Mouse (Mus musculus) bone marrow macrophage, adult 2 months (primary cell): ENCODE measurements around the gene Csgalnact2.

Experiments used
- CTCF ChIP-seq: IDR thresholded peaks from 2 replicates; pipeline ENCODE4 v1.5.1; 2012; ENCODE audit warnings: low read depth, mild to moderate bottlenecking, low read length, moderate library complexity
- POLR2A ChIP-seq: IDR thresholded peaks from 2 replicates; pipeline ENCODE4 v1.6.1; 2012; ENCODE audit warnings: mild to moderate bottlenecking, low read depth, low read length, borderline replicate concordance

DNA sequence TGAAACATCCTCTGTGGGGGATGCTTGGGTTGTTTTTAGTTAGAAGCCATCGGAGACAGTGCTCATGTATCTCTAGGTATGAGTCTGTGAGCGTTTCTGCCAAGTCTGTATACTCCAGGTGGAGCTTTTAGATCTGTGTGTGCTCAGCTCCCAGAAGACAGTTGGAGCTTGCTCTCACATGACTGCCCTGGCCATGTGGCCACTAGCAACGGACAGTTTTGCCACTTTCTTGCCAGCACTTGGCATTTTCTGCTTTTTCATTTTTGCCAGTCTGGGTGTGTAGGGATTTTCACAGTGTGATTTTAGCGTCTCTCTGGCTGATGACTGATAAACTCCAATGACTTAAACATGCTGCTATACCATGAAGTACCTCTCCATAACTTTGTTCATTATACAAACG is 75.7 kb downstream of the Csgalnact2 start:
- TF ChIP-seq POLR2A (no peak), CTCF (no peak)
